Mouse (Mus musculus): ENCODE data around the gene Gm3012. TPM values are rescaled to one million over a fixed set of nuclear protein-coding genes. Genes with fewer than 3 reads are reported as not detected.
"Not testable (repeated sequence)": the region's sequence is repeated elsewhere in the genome, so short reads cannot be mapped to it uniquely, and the experiment has no call there.

Gm3012 gene
- polyA plus RNA-seq (2015; fragmentation: Nextera tagmentation; extraction: Ambion mirVana), result not detected in 2 replicates

DNA sequence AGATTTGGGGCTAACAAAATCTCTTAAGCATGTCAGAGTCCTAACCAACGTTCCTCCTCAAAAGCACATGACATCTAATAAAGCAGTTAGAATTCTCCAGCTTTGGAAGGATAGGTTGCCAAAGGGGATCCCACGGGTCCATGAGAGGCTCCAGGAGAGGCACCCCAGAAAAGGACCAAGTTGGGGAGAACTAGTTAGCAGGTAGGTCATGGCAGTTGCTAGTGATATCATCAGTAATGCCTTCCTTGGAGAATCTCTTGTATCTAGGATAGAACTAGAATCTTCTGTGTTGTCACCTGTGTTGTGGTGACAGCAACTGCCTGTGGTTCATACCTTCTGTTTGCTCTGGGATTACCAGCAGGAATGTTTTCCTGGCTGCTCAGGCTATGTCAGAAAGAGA lies at the start of gene Gm3012:
Gene Gm3012 (plus strand): TSS at position 301 of the 400 bp plus-strand sequence.
- not testable (repeated sequence) for H3K4me3 ChIP-seq; H3K9me3 ChIP-seq; H3K4me1 ChIP-seq; H3K9ac ChIP-seq; H3K36me3 ChIP-seq; H3K4me2 ChIP-seq (replicated peaks); H3K27me3 ChIP-seq; H3K27ac ChIP-seq; ATAC-seq (ENCODE audit: low FRiP score, low read depth)
- no CpG with 5 or more reads among the region's 2 CpGs for WGBS

DNA sequence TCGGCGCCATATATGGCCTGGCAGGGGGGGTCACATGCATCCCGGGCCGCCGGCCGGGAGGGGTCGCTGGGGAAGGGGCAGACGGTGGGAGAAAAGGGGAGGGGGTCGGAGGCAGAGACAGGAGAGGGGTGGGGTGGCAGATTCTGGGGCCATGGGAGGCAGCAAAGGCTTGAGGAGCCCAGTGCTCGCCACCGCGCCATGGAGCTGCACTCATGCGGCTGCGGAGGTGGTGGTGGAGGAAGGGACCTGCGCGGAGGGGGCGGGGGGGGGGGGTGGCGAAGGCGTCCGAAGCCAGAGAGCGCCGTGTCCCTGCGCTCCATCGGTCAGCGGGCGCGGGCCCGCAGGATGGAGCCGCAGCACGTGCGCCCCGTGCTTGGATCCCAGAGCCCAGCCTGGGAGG lies 17.4 kb downstream of the Gm3012 start, which contains the start of gene Gm3020:
Gene Gm3020 (plus strand): TSS at position 301 of the 400 bp plus-strand sequence.
- not testable (repeated sequence) for H3K27ac ChIP-seq; ATAC-seq (ENCODE audit: low FRiP score, low read depth); H3K9ac ChIP-seq; H3K4me1 ChIP-seq; H3K27me3 ChIP-seq; H3K4me2 ChIP-seq (replicated peaks); H3K9me3 ChIP-seq; H3K4me3 ChIP-seq; H3K36me3 ChIP-seq
- no CpG with 5 or more reads among the region's 32 CpGs for WGBS

DNA sequence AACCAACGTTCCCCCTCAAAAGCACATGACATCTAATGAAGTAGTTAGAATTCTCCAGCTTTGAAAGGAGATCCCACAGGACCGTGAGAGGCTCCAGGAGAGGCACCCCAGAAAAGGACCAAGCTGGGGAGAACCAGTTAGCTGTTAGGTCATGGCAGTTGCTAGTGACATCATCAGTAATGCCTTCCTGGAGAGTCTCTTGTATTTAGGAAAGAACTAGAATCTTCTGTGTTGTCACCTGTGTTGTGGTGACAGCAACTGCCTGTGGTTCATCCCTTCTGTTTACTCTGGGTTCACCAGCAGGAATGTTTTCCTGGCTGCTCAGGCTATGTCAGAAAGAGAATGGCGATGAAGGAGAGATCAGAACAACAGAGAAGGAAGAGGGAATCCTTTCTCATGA lies 54.2 kb downstream of the Gm3012 start, which contains the start of gene Gm3043:
Gene Gm3043 (plus strand): TSS at position 301 of the 400 bp plus-strand sequence.
- ATAC-seq (ENCODE audit: low FRiP score, low read depth); H3K4me2 ChIP-seq (replicated peaks); H3K27me3 ChIP-seq; H3K36me3 ChIP-seq; H3K9me3 ChIP-seq; H3K27ac ChIP-seq; H3K9ac ChIP-seq; H3K4me3 ChIP-seq; H3K4me1 ChIP-seq: not testable (repeated sequence)
- no CpG with 5 or more reads among the region's 3 CpGs for WGBS

Other genes starting within 250 kb of the Gm3012 start
- not detected in 2 replicates for gene Gm10413, start 239.4 kb upstream of the Gm3012 start, polyA plus RNA-seq (2015; fragmentation: Nextera tagmentation; extraction: Ambion mirVana)
- 0.86 and 1.3 TPM in 2 replicates for gene Gm10409, start 221.9 kb upstream of the Gm3012 start, polyA plus RNA-seq (2015; fragmentation: Nextera tagmentation; extraction: Ambion mirVana)
- 1.1 and 1.2 TPM in 2 replicates for gene Gm3005, start 206.4 kb upstream of the Gm3012 start, polyA plus RNA-seq (2015; fragmentation: Nextera tagmentation; extraction: Ambion mirVana)
- not detected in 2 replicates for gene Gm10408, start 185.1 kb upstream of the Gm3012 start, polyA plus RNA-seq (2015; fragmentation: Nextera tagmentation; extraction: Ambion mirVana)
- 0.86 and 1.3 TPM in 2 replicates for gene Gm3020, start 17.5 kb downstream of the Gm3012 start, polyA plus RNA-seq (2015; fragmentation: Nextera tagmentation; extraction: Ambion mirVana)
- not detected in 2 replicates for gene Gm3043, start 54.3 kb downstream of the Gm3012 start, polyA plus RNA-seq (2015; fragmentation: Nextera tagmentation; extraction: Ambion mirVana)
- gene Gm3002, start 175.6 kb downstream of the Gm3012 start, polyA plus RNA-seq (2015; fragmentation: Nextera tagmentation; extraction: Ambion mirVana), result 0.63 TPM in 1 of 2 replicates, not detected in the other
- gene Gm3033, start 211.7 kb downstream of the Gm3012 start, polyA plus RNA-seq (2015; fragmentation: Nextera tagmentation; extraction: Ambion mirVana), result 0.17 TPM in 1 of 2 replicates, not detected in the other
- gene Gm2916, start 249.7 kb downstream of the Gm3012 start, polyA plus RNA-seq (2015; fragmentation: Nextera tagmentation; extraction: Ambion mirVana), result not detected in 2 replicates